Mouse (Mus musculus) ES-E14 (cell line): ENCODE results near the gene Osbpl8. TPM values are rescaled to one million over a fixed set of nuclear protein-coding genes. Genes with fewer than 3 reads are reported as not detected.

ENCODE experiments used
- DNase-seq: peaks from one replicate; pipeline ENCODE4 v3.0.0-alpha.2; 2013; ENCODE audit warnings: low read depth, low spot score
- H3K27ac ChIP-seq: 2 replicates; pipeline ENCODE4 v1.5.1; 2012; ENCODE audit warnings: low read depth, mild to moderate bottlenecking, low read length, moderate library complexity, mixed read lengths; ENCODE audit not compliant: poor library complexity, insufficient read depth, severe bottlenecking
- H3K36me3 ChIP-seq: 2 replicates; pipeline ENCODE4 v1.6.1; 2012; ENCODE audit warnings: mild to moderate bottlenecking, low read length, moderate library complexity, mixed read lengths; ENCODE audit not compliant: control insufficient read depth, poor library complexity, insufficient read depth, severe bottlenecking
- H3K4me1 ChIP-seq, 2 experiments: fragments of 150-350 bp in 1 of 2; sonication (generic) in 1 of 2; 2 replicates each; pipeline ENCODE4 v1.6.1; 2012; ENCODE audit warnings: low read length in 2 of 2, mild to moderate bottlenecking in 1 of 2, mixed read lengths in 1 of 2; ENCODE audit not compliant: control insufficient read depth in 2 of 2, insufficient read depth in 2 of 2, poor library complexity in 1 of 2
- H3K4me3 ChIP-seq, 2 experiments: fragments of 150-350 bp in 1 of 2; sonication (generic) in 1 of 2; 2 replicates each; pipeline ENCODE4 v1.5.1; 2012; ENCODE audit warnings: low read length in 2 of 2, low read depth in 1 of 2, mild to moderate bottlenecking in 1 of 2, mixed read lengths in 1 of 2; ENCODE audit not compliant: insufficient read depth in 1 of 2, poor library complexity in 1 of 2, severe bottlenecking in 1 of 2
- H3K9ac ChIP-seq: 2 replicates; pipeline ENCODE4 v1.6.1; 2012; ENCODE audit warnings: low read depth, mild to moderate bottlenecking, low read length, mixed read lengths; ENCODE audit not compliant: poor library complexity, insufficient read depth, severe bottlenecking
- H3K9me3 ChIP-seq: fragments of 150-350 bp; sonication (generic); 2 replicates; pipeline ENCODE4 v1.6.1; 2012; ENCODE audit warnings: low read depth, mild to moderate bottlenecking, low read length; ENCODE audit not compliant: control insufficient read depth, insufficient read depth
- CHD2 ChIP-seq: IDR thresholded peaks from 2 replicates; pipeline ENCODE4 v1.6.1; 2014; ENCODE audit warnings: mild to moderate bottlenecking, low read depth, low read length, inconsistent platforms
- HCFC1 ChIP-seq: IDR thresholded peaks from 2 replicates; pipeline ENCODE4 v1.6.1; 2012; ENCODE audit warnings: low read length, inconsistent platforms, borderline replicate concordance; ENCODE audit not compliant: insufficient read depth
- MAFK ChIP-seq: IDR thresholded peaks from 2 replicates; pipeline ENCODE4 v1.6.1; 2014; ENCODE audit warnings: mild to moderate bottlenecking, low read depth, low read length, inconsistent platforms; ENCODE audit not compliant: insufficient read depth
- ZC3H11A ChIP-seq: IDR thresholded peaks from 2 replicates; pipeline ENCODE4 v1.6.1; 2012; ENCODE audit warnings: low read depth, mild to moderate bottlenecking, inconsistent platforms, low read length, borderline replicate concordance
- ZNF384 ChIP-seq: IDR thresholded peaks from 2 replicates; pipeline ENCODE4 v1.6.1; 2012; ENCODE audit warnings: low read depth, low read length, inconsistent platforms
- in situ Hi-C, 2 experiments: fragments of 600-800 bp; cut with MboI; formaldehyde crosslinking; loops; one replicate each; pipeline ENCODE4 v1.15.1; 2025; ENCODE audit warnings: low sequenced_read_pairs in 2 of 2, inconsistent platforms in 1 of 2; ENCODE audit not compliant: unreplicated experiment in 2 of 2
- total RNA-seq: library from RNA; depleted of rRNA; stranded (reverse); fragments of 300-350 nt; gene quantifications from 2 replicates; pipeline ENCODE4 v1.2.3, GENCODE M21; 2012

Gene Osbpl8
- total RNA-seq, 1 experiment = 20.7 TPM

- H3K27ac ChIP-seq = no peak overlapping the region
- in situ Hi-C loops = no loop called here
- peak overlapping the region; percentile 90 for H3K9ac ChIP-seq
- TF ChIP-seq CHD2 (no peak), ZNF384 (peak; percentile 80)
- no peaks in the 10 kb centered on the region for H3K9me3 ChIP-seq
- no peaks in the 10 kb centered on the region for H3K36me3 ChIP-seq
- peaks cover 0 to 4% of the 10 kb centered on the region in 2 experiments; a peak in 1 of 4 replicates for H3K4me1 ChIP-seq
- no peak for DNase-seq
- peak overlapping the region; percentile 96 to 97 for H3K4me3 ChIP-seq
Measured at GRCm38 (mm10) chr10:111165219-111165981, 848 bp downstream of the Osbpl8 start.

GRCm38 (mm10) chr10:111166057-111166841 lies 1.7 kb downstream of the Osbpl8 start:
- H3K36me3 ChIP-seq = no peaks in the 10 kb centered on the region
- peaks cover 1 to 4% of the 10 kb centered on the region in 2 experiments; a peak in 2 of 4 replicates for H3K4me1 ChIP-seq
- H3K4me3 ChIP-seq = peak overlapping the region; percentile 96 to 97; a peak in 3 of 4 replicates
- H3K9ac ChIP-seq = no peak overlapping the region
- in situ Hi-C loops = no loop called here
- DNase-seq = no peak
- H3K9me3 ChIP-seq = no peaks in the 10 kb centered on the region
- no peak overlapping the region for H3K27ac ChIP-seq
- TF ChIP-seq CHD2 = no peak
- no peak for TF ChIP-seq HCFC1
- TF ChIP-seq MAFK = no peak
- no peak for TF ChIP-seq ZC3H11A
- no peak for TF ChIP-seq ZNF384

GRCm38 (mm10) chr10:111167444-111167843 lies 2.9 kb downstream of the Osbpl8 start:
- Histone ChIP-seq H3K36me3 (no peaks in the 10 kb centered on the region), H3K27ac (no peak overlapping the region), H3K4me1 (peaks cover 2 to 4% of the 10 kb centered on the region in 2 experiments; a peak in 2 of 4 replicates), H3K9ac (no peak overlapping the region), H3K9me3 (no peaks in the 10 kb centered on the region), H3K4me3 (no peak overlapping the region)
- in situ Hi-C loops = no loop called here
- TF ChIP-seq MAFK (no peak), ZNF384 (no peak), CHD2 (no peak), ZC3H11A (no peak), HCFC1 (no peak)
- DNase-seq = no peak

- Histone ChIP-seq H3K9me3 (no peaks in the 10 kb centered on the region), H3K9ac (no peak overlapping the region), H3K4me1 (peaks cover 2 to 4% of the 10 kb centered on the region in 2 experiments; a peak in 2 of 4 replicates), H3K36me3 (no peaks in the 10 kb centered on the region), H3K4me3 (no peak overlapping the region), H3K27ac (no peak overlapping the region)
- TF ChIP-seq MAFK = no peak
- no peak for TF ChIP-seq HCFC1
- no peak for TF ChIP-seq ZNF384
- TF ChIP-seq ZC3H11A = no peak
- no peak for TF ChIP-seq CHD2
- in situ Hi-C loops = no loop called here
- no peak for DNase-seq
Measured at GRCm38 (mm10) chr10:111168305-111168704, 3.8 kb downstream of the Osbpl8 start.
